Mouse (Mus musculus): ENCODE data around the gene Itgb4.

Itgb4 gene

GRCm38 (mm10) chr11:115970006-115970673 lies 4.4 kb upstream of the Itgb4 start:
- DNase-seq (ENCODE audit: low read depth, low spot score): no peak

GRCm38 (mm10) chr11:115971016-115971415 lies 3.5 kb upstream of the Itgb4 start:
- no peak for DNase-seq (ENCODE audit: low read depth, low spot score)

GRCm38 (mm10) chr11:115975083-115975420 lies 543 bp downstream of the Itgb4 start:
- DNase-seq (ENCODE audit: low read depth, low spot score): no peak

- no peak for DNase-seq (ENCODE audit: low read depth, low spot score)
These were observed 1.0 kb downstream of the Itgb4 start for GRCm38 (mm10) chr11:115975544-115975943.

GRCm38 (mm10) chr11:115982472-115982871 lies 8.0 kb downstream of the Itgb4 start:
- DNase-seq (ENCODE audit: low read depth, low spot score): no peak

GRCm38 (mm10) chr11:115983291-115983690 lies 8.8 kb downstream of the Itgb4 start:
- no peak for DNase-seq (ENCODE audit: low read depth, low spot score)

GRCm38 (mm10) chr11:115989686-115990085 lies 15.2 kb downstream of the Itgb4 start:
- no peak for DNase-seq (ENCODE audit: low read depth, low spot score)

GRCm38 (mm10) chr11:115992098-115992497 lies 17.6 kb downstream of the Itgb4 start:
- DNase-seq (ENCODE audit: low read depth, low spot score): no peak

GRCm38 (mm10) chr11:115995256-115995655 lies 20.7 kb downstream of the Itgb4 start:
- no peak for DNase-seq (ENCODE audit: low read depth, low spot score)

- no peak for DNase-seq (ENCODE audit: low read depth, low spot score)
These were observed 22.5 kb downstream of the Itgb4 start for GRCm38 (mm10) chr11:115997047-115997446.

GRCm38 (mm10) chr11:115997662-115998061 lies 23.2 kb downstream of the Itgb4 start:
- no peak for DNase-seq (ENCODE audit: low read depth, low spot score)

- no peak for DNase-seq (ENCODE audit: low read depth, low spot score)
These were observed 24.5 kb downstream of the Itgb4 start for GRCm38 (mm10) chr11:115999027-115999426.

- no peak for DNase-seq (ENCODE audit: low read depth, low spot score)
These were observed 25.1 kb downstream of the Itgb4 start for GRCm38 (mm10) chr11:115999538-116000143.

- no peak for DNase-seq (ENCODE audit: low read depth, low spot score)
These were observed 26.1 kb downstream of the Itgb4 start for GRCm38 (mm10) chr11:116000607-116001006.

- DNase-seq (ENCODE audit: low read depth, low spot score): no peak
These were observed 27.2 kb downstream of the Itgb4 start for GRCm38 (mm10) chr11:116001725-116002124.

- no peak for DNase-seq (ENCODE audit: low read depth, low spot score)
These were observed 28.4 kb downstream of the Itgb4 start for GRCm38 (mm10) chr11:116002894-116003293.

- DNase-seq (ENCODE audit: low read depth, low spot score): no peak
These were observed 29.8 kb downstream of the Itgb4 start for GRCm38 (mm10) chr11:116004186-116004823.

GRCm38 (mm10) chr11:116004840-116005700 lies 30.6 kb downstream of the Itgb4 start:
- no peak for DNase-seq (ENCODE audit: low read depth, low spot score)

- DNase-seq (ENCODE audit: low read depth, low spot score): no peak
These were observed 31.4 kb downstream of the Itgb4 start for GRCm38 (mm10) chr11:116005701-116006419.

GRCm38 (mm10) chr11:116007095-116007850 lies 32.8 kb downstream of the Itgb4 start:
- no peak for DNase-seq (ENCODE audit: low read depth, low spot score)

GRCm38 (mm10) chr11:116008411-116008810 lies 33.9 kb downstream of the Itgb4 start:
- DNase-seq (ENCODE audit: low read depth, low spot score): no peak

Data from c-Kit-negative CD71-positive TER-119-positive erythroid progenitor cells, embryonic 14.5 days (primary cell).